Mouse (Mus musculus): Measurements from ENCODE around the gene S100b.

Gene S100b

DNA sequence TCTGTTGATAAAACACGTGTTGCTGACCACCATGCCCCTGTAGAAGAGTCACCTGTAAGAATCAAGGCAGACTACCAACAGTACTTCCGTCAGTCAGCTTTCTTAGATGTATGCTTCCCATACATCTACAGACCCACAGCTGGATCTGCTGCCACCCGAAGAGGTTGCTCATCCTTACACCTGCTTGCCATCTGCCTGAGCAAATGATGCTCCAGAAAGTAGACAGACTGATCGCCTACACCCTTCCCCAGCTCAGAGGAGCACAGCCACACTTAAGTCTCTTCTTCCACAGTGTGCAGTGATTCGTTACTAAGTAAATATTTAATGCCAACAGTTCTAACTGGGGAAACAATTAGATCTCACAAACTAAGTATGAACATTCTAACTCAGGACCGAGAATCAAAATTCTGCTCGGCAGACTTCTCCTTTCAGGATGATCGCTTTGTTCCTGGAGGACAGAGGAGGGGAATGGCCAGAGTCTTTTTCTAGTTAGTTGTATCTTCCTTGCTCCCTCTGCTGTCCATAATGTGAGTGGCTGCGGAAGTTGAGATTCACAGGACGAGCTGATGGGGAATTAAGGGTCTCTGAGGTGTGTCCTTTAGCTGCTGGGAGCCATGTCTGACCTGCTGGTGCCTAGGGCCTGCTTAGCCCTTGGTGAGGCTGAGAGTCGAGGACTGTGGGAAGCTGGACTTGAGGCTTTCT lies 6.9 kb downstream of the S100b start:
- DNase-seq (ENCODE audit: low read depth, low spot score), result no peak

GRCm38 (mm10) chr10:76261447-76261846 lies 7.8 kb downstream of the S100b start:
- no peak for DNase-seq (ENCODE audit: low read depth, low spot score)

DNA sequence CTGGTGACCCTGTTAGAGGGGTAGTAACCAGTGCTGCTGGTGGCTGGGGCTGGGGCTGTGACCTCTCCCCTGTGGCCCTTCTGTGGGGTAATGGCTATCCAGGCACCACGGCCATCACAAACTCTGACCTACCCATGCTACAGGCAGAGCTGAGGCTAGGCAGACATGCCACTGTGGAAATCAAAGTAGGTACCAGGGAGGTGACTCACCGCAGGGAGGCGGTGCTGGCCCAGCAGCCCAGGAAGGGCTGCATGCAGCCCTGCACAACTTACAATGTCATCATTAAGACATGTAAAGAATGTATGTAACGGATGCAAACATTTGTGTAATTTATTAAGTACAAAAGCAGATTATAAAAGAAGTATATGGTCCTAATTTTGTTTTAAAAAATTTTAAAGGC lies 8.8 kb downstream of the S100b start:
- DNase-seq (ENCODE audit: low read depth, low spot score), result no peak

GRCm38 (mm10) chr10:76271238-76271637 lies 17.6 kb downstream of the S100b start:
- no peak for DNase-seq (ENCODE audit: low read depth, low spot score)

GRCm38 (mm10) chr10:76275256-76275655 lies 21.6 kb downstream of the S100b start:
- no peak for DNase-seq (ENCODE audit: low read depth, low spot score)

- DNase-seq (ENCODE audit: low read depth, low spot score), result no peak
Measured at GRCm38 (mm10) chr10:76278541-76279097, 25.0 kb downstream of the S100b start.

DNA sequence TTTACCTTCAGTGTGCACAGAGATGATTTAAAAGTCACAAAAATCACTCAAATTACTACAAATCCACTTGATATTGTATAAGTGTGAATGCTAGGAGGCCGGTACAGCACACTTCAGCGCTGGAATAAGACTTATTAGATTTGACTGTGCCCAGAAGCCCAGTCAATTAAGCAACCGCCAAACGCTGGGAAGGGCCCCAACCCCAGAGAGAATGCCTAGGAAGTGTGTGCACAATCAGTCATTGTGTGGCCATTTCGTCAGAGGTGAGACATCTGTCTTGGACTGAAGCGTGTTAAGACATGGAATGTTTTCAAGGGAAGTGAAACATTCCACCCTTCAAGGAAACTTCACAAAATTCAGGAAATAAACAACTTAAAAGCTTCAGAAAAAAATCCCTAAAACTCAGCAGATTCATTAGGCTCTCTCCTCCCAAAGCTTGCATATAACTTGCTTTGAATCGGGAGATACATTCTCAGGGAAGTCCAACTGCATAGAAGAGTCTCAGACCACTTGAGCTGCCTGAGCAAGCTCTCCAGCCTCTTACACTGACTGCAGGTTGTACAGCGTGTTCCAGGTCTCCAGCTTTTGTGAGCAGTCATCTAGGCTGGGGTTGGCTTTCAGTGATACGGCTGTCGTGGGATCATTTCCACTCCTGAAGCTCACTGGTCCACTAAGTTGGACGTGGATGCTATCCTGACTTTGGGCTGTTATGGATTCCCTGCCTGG lies 34.8 kb downstream of the S100b start:
- no peak for DNase-seq (ENCODE audit: low read depth, low spot score)

GRCm38 (mm10) chr10:76289052-76289451 lies 35.4 kb downstream of the S100b start:
- DNase-seq (ENCODE audit: low read depth, low spot score), result no peak

DNA sequence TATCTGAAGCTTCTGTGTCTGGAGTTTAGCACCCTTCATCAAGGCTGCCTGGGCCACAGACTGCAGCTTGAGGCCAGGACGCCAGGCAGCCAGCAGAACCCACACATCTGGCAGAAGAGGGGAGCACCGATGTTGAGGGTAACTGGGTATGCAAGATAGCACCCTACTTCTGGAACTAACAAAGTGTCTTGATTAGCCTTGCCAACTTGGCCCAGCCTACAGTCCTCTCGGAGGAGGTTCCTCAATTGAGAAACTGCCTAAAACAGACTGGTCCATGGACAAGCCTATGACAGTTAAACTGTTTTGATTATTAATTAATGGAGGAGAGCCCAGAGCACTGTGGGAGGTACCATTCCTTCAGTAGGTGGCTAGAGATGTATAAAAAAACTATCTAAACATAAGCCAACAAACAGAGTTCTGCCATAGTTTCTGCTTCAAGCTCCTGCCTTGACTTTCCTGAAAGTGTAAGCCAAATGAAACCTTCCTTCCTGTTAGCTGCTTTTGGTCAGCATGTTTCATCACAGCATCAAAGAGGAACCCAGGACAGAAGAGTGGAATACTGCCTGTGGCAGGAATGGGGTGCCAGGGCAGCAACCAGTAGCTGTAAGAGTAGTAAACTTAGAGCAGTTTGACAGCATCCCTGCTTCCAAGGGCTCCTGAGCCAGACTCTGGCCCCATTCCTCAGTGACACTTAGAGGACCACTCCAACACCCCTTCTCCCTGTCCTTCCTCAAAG lies 36.5 kb downstream of the S100b start:
- no peak for DNase-seq (ENCODE audit: low read depth, low spot score)

GRCm38 (mm10) chr10:76293222-76293621 lies 39.6 kb downstream of the S100b start:
- DNase-seq (ENCODE audit: low read depth, low spot score), result no peak

- no peak for DNase-seq (ENCODE audit: low read depth, low spot score)
Measured at GRCm38 (mm10) chr10:76300133-76300532, 46.5 kb downstream of the S100b start.

DNA sequence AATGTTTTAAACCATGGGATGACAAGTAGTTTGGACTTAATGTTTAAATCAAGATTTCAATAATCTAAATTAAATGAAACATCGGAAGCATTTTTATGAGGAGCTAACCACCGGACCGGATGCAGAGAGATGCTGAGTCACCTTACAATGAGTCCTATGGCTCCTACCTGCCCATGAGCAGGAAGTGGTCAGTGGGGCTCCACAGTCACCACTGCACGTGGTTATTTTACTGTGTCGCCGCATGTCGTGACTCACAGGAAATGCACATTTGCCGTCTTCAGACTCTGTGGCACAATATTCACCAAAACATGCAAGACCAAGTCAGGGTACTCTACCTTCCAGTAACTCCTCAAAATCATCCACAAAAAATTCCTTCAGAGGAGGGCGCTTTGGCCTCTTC lies 53.1 kb downstream of the S100b start:
- no peak for DNase-seq (ENCODE audit: low read depth, low spot score)
